31 mouse cellular contexts compared by ENCODE assay signal in genomic region chr14:26297055-26297454, GRCm38 (mm10). TPM values are rescaled to one million over a fixed set of nuclear protein-coding genes. Genes with fewer than 3 reads are reported as not detected.
DNase-seq lines count a peak whose midpoint lies in the region; ATAC-seq and TF ChIP-seq lines count a peak whose summit lies in the region.
"Had no signal": no experiment of that assay in that cellular context is flagged by ENCODE, and none has a peak within 500 bp of the region (broad histone marks: within the 10 kb centered on the region; RNA-seq: fewer than 3 reads in every experiment).

No protein-coding gene starts in this region.

- intact Hi-C loops in gastrocnemius, postnatal 36 days (cut with DNase I), result no loop called here

- TF ChIP-seq CTCF in kidney, postnatal 0 days (IDR thresholded peaks at IDR 0.05; ENCODE audit: low read depth), result no peak
- no peak for TF ChIP-seq CTCF in small intestine, adult 2 months (IDR thresholded peaks at IDR 0.05; ENCODE audit: extremely low read depth, insufficient read length, insufficient replicate concordance, low read depth, low read length)

- no peak overlapping the region for H3K4me3 ChIP-seq in liver, embryonic 16.5 days (ENCODE audit: low read depth, low read length)
- H3K4me3 ChIP-seq in kidney, postnatal 0 days (replicated peaks; ENCODE audit: low read depth, low read length), result no peak overlapping the region
- no peak overlapping the region for H3K4me3 ChIP-seq in small intestine, adult 2 months (ENCODE audit: low read depth, low read length)
- no peak overlapping the region for H3K4me3 ChIP-seq in midbrain, embryonic 10.5 days
- H3K4me3 ChIP-seq: heart, embryonic 12.5 days; hindbrain, embryonic 10.5 days; limb, embryonic 12.5 days; liver, embryonic 13.5 days; lung, embryonic 15.5 days; midbrain, embryonic 15.5 days; neural tube, embryonic 12.5 days had no signal

- WGBS in liver, embryonic 16.5 days (ENCODE audit: insufficient replicate concordance), result 46% methylated on average over 4 of the region's 4 CpGs
- WGBS in kidney, postnatal 0 days, result 75% methylated on average over 4 of the region's 4 CpGs
- WGBS in small intestine, adult 2 months, result 42% methylated on average over 4 of the region's 4 CpGs
- WGBS in midbrain, embryonic 10.5 days, result 82% methylated on average over 4 of the region's 4 CpGs

- no peak overlapping the region for H3K27ac ChIP-seq in liver, embryonic 16.5 days (ENCODE audit: low read length)
- H3K27ac ChIP-seq in kidney, postnatal 0 days, result no peak overlapping the region
- H3K27ac ChIP-seq in small intestine, adult 2 months (ENCODE audit: insufficient read depth, low read depth, low read length), result peak overlapping the region; percentile 90
- H3K27ac ChIP-seq in midbrain, embryonic 10.5 days (replicated peaks), result no peak overlapping the region
- H3K27ac ChIP-seq: hindbrain, embryonic 10.5 days; hindbrain, postnatal 0 days; limb, embryonic 12.5 days; liver, embryonic 13.5 days; lung, embryonic 15.5 days; midbrain, embryonic 15.5 days; neural tube, embryonic 12.5 days had no signal

- no peak overlapping the region for H3K9ac ChIP-seq in liver, embryonic 16.5 days (ENCODE audit: low read depth, low read length)
- no peak overlapping the region for H3K9ac ChIP-seq in kidney, postnatal 0 days (ENCODE audit: low read depth, low read length)
- H3K9ac ChIP-seq: heart, embryonic 12.5 days; limb, embryonic 12.5 days; liver, embryonic 13.5 days; lung, embryonic 15.5 days; midbrain, embryonic 15.5 days; neural tube, embryonic 12.5 days had no signal

- H3K9me3 ChIP-seq in liver, embryonic 16.5 days (replicated peaks; ENCODE audit: control insufficient read depth, low read length), result no peaks in the 10 kb centered on the region
- H3K9me3 ChIP-seq in kidney, postnatal 0 days (replicated peaks; ENCODE audit: low read length), result no peaks in the 10 kb centered on the region
- no peaks in the 10 kb centered on the region for H3K9me3 ChIP-seq in midbrain, embryonic 10.5 days (replicated peaks)
- H3K9me3 ChIP-seq: G1E; heart, embryonic 12.5 days; hindbrain, embryonic 10.5 days; limb, embryonic 12.5 days; liver, embryonic 13.5 days; lung, embryonic 15.5 days; midbrain, embryonic 15.5 days; neural tube, embryonic 12.5 days had no signal

- TF ChIP-seq POLR2A in small intestine, adult 2 months (IDR thresholded peaks at IDR 0.05; ENCODE audit: low read depth, low read length), result no peak

- H3K36me3 ChIP-seq in liver, embryonic 16.5 days (ENCODE audit: control insufficient read depth, insufficient read depth), result no peaks in the 10 kb centered on the region
- H3K36me3 ChIP-seq in kidney, postnatal 0 days (ENCODE audit: insufficient read depth, low read length), result no peaks in the 10 kb centered on the region
- H3K36me3 ChIP-seq in small intestine, adult 2 months (ENCODE audit: control insufficient read depth, insufficient read depth, low read length), result no peaks in the 10 kb centered on the region
- no peaks in the 10 kb centered on the region for H3K36me3 ChIP-seq in midbrain, embryonic 10.5 days
- H3K36me3 ChIP-seq: G1E; heart, embryonic 12.5 days; hindbrain, embryonic 10.5 days; limb, embryonic 12.5 days; liver, embryonic 13.5 days; lung, embryonic 15.5 days; midbrain, embryonic 15.5 days; neural tube, embryonic 12.5 days had no signal

- H3K4me1 ChIP-seq in liver, embryonic 16.5 days (ENCODE audit: control insufficient read depth, low read depth, low read length), result no peaks in the 10 kb centered on the region
- H3K4me1 ChIP-seq in kidney, postnatal 0 days (replicated peaks; ENCODE audit: insufficient read depth, low read length), result no peaks in the 10 kb centered on the region
- peaks cover 19% of the 10 kb centered on the region; the same call in 1 of the 2 replicates for H3K4me1 ChIP-seq in small intestine, adult 2 months (ENCODE audit: control insufficient read depth, insufficient read depth, insufficient read length, low read length)
- no peaks in the 10 kb centered on the region for H3K4me1 ChIP-seq in midbrain, embryonic 10.5 days
- H3K4me1 ChIP-seq: heart, embryonic 12.5 days; hindbrain, embryonic 10.5 days; limb, embryonic 12.5 days; liver, embryonic 13.5 days; lung, embryonic 15.5 days; midbrain, embryonic 15.5 days; neural tube, embryonic 12.5 days had no signal

- no peak overlapping the region for H3K4me2 ChIP-seq in liver, embryonic 16.5 days (ENCODE audit: low read depth, low read length)
- no peak overlapping the region for H3K4me2 ChIP-seq in kidney, postnatal 0 days (ENCODE audit: low read length)
- H3K4me2 ChIP-seq: heart, embryonic 12.5 days; limb, embryonic 12.5 days; liver, embryonic 13.5 days; lung, embryonic 15.5 days; midbrain, embryonic 15.5 days; neural tube, embryonic 12.5 days had no signal

- no peaks in the 10 kb centered on the region for H3K27me3 ChIP-seq in liver, embryonic 16.5 days (ENCODE audit: control insufficient read depth, insufficient read depth, low read depth, low read length)
- no peaks in the 10 kb centered on the region for H3K27me3 ChIP-seq in kidney, postnatal 0 days (ENCODE audit: insufficient read depth, low read length)
- H3K27me3 ChIP-seq in small intestine, adult 2 months (ENCODE audit: control insufficient read depth, insufficient read depth, low read length), result no peaks in the 10 kb centered on the region
- H3K27me3 ChIP-seq in midbrain, embryonic 10.5 days (ENCODE audit: low read depth, poor library complexity, severe bottlenecking), result no peaks in the 10 kb centered on the region
- H3K27me3 ChIP-seq: heart, embryonic 12.5 days; limb, embryonic 12.5 days; liver, embryonic 13.5 days; lung, embryonic 15.5 days; midbrain, embryonic 15.5 days; neural tube, embryonic 12.5 days had no signal

- no peak for DNase-seq in liver
- DNase-seq in kidney, postnatal 0 days (ENCODE audit: low spot score), result no peak
- DNase-seq in midbrain, embryonic 10.5 days (ENCODE audit: low spot score), result no peak
- no peak for DNase-seq in gastrocnemius, postnatal 36 days
- DNase-seq in ovary, postnatal 14 days (ENCODE audit: low spot score), result no peak
- DNase-seq: adrenal gland, postnatal 36 days; B cell, adult 2 months; cerebellum, adult 9-10 months; heart, adult 11 months; heart, postnatal 10 days; liver, embryonic 13.5 days; lung, postnatal 4 days; retina, postnatal 1 day; right cerebral cortex, postnatal 25 days; thymus, adult 2 months had no signal

- peak; percentile 39; the same call in 1 of the 2 replicates for ATAC-seq in liver, embryonic 16.5 days (ENCODE audit: low read depth)
- ATAC-seq in kidney, postnatal 0 days (replicated peaks; ENCODE audit: low FRiP score, low read depth), result peak; percentile 63
- ATAC-seq: forebrain, embryonic 14.5 days; hindbrain, postnatal 0 days; midbrain, embryonic 15.5 days; Patski had no signal

RNA-seq across cellular contexts. Expression of gene Duxbl3, which starts 39.3 kb away (rescaled TPM):
- not detected in 2 replicates for polyA plus RNA-seq in liver, embryonic 16.5 days (2015; fragmentation: Nextera tagmentation; extraction: Ambion mirVana)
- polyA plus RNA-seq in kidney, postnatal 0 days (2015; fragmentation: Nextera tagmentation; extraction: Ambion mirVana), result 1.8 and 1.9 TPM in 2 replicates
- 0.19 TPM in 1 of 2 replicates, not detected in the other for polyA plus RNA-seq in small intestine, adult 2 months (2012; rRNA removed)
- 6.6 and 9.5 TPM in 2 replicates for polyA plus RNA-seq in midbrain, embryonic 10.5 days (2016; fragmentation: Nextera tagmentation; extraction: Ambion mirVana)
- total RNA-seq in gastrocnemius, postnatal 36 days (2021), result under 1 TPM in 1 of 2 experiments, not detected in 1; 0.10 TPM
- total RNA-seq: CH12.LX; G1E; gastrocnemius, adult 8-10 months; megakaryocyte-erythroid progenitor cell, adult 5-6 weeks had no signal
- polyA plus RNA-seq: frontal cortex, adult 2 months; G1E; liver, embryonic 13.5 days; Patski had no signal
